Mouse (Mus musculus) neural tube, embryonic 14.5 days (tissue): ENCODE data around the gene Agap1. TPM values are rescaled to one million over a fixed set of nuclear protein-coding genes. Genes with fewer than 3 reads are reported as not detected.

Source experiments
- ATAC-seq: fragments of 200-750 bp; cut with Nextera tagmentation; 2 replicates; pipeline ENCODE4 v1.8.0; 2017; ENCODE audit warnings: low read depth, mild to moderate bottlenecking, moderate TSS enrichment, moderate library complexity
- H3K27ac ChIP-seq: fragments of 300-500 bp; sonication (generic); 2 replicates; pipeline ENCODE4 v1.5.1; 2014; ENCODE audit warnings: low read depth, mild to moderate bottlenecking, control low read depth, low read length, moderate library complexity, mixed read lengths
- H3K27me3 ChIP-seq: fragments of 300-500 bp; sonication (generic); 2 replicates; pipeline ENCODE4 v1.6.1; 2014; ENCODE audit warnings: low read length; ENCODE audit not compliant: control insufficient read depth, insufficient read depth
- H3K36me3 ChIP-seq: fragments of 300-500 bp; sonication (generic); 2 replicates; pipeline ENCODE4 v1.6.1; 2014; ENCODE audit warnings: low read length, mixed read lengths; ENCODE audit not compliant: control insufficient read depth, insufficient read depth
- H3K4me1 ChIP-seq: fragments of 300-500 bp; sonication (generic); 2 replicates; pipeline ENCODE4 v1.6.1; 2014; ENCODE audit warnings: low read length; ENCODE audit not compliant: control insufficient read depth, insufficient read depth
- H3K4me2 ChIP-seq: fragments of 300-500 bp; sonication (generic); 2 replicates; pipeline ENCODE4 v1.6.1; 2014; ENCODE audit warnings: mild to moderate bottlenecking, low read depth, low read length, control low read depth
- H3K4me3 ChIP-seq: fragments of 300-500 bp; sonication (generic); 2 replicates; pipeline ENCODE4 v1.5.1; 2014; ENCODE audit warnings: low read depth, low read length, control low read depth, mixed read lengths
- H3K9ac ChIP-seq: fragments of 300-500 bp; sonication (generic); replicated peaks from 2 replicates; pipeline ENCODE4 v1.6.1; 2014; ENCODE audit warnings: low read depth, mild to moderate bottlenecking, control low read depth, low read length, mixed read lengths
- H3K9me3 ChIP-seq: fragments of 300-500 bp; sonication (generic); 2 replicates; pipeline ENCODE4 v1.6.1; 2016; ENCODE audit warnings: low read length; ENCODE audit not compliant: control insufficient read depth
- WGBS: fragments of 180-500 bp; shearing (Covaris S2); extraction: QIAGEN DNeasy Blood & Tissue Kit; methylation state at CpG from one replicate; pipeline ENCODE4 v1.1.7; 2014; 5-methylcytosine and 5-hydroxymethylcytosine counted together
- polyA plus RNA-seq: library from polyadenylated mRNA; unstranded; fragments of >200 nt; fragmentation: Nextera tagmentation; extraction: Ambion mirVana; gene quantifications from 2 replicates; pipeline ENCODE4 v1.2.1, GENCODE M21; 2014

The Agap1 gene
- polyA plus RNA-seq, 1 experiment from 2014 or later: 76.4 TPM

- no peaks in the 10 kb centered on the region for H3K36me3 ChIP-seq
- WGBS: 9% methylated on average over 9 of the region's 9 CpGs
- H3K9me3 ChIP-seq: no peaks in the 10 kb centered on the region
- H3K4me3 ChIP-seq: peak overlapping the region; percentile 54; the same call in 1 of the 2 replicates
- H3K4me1 ChIP-seq: peaks cover 38% of the 10 kb centered on the region
- ATAC-seq: no peak
- no peak overlapping the region for H3K9ac ChIP-seq
- H3K4me2 ChIP-seq: peak overlapping the region; percentile 78
- peaks cover 11% of the 10 kb centered on the region for H3K27me3 ChIP-seq
- no peak overlapping the region for H3K27ac ChIP-seq
Measured at GRCm38 (mm10) chr1:89926583-89927060, 472.0 kb downstream of the Agap1 start.

DNA sequence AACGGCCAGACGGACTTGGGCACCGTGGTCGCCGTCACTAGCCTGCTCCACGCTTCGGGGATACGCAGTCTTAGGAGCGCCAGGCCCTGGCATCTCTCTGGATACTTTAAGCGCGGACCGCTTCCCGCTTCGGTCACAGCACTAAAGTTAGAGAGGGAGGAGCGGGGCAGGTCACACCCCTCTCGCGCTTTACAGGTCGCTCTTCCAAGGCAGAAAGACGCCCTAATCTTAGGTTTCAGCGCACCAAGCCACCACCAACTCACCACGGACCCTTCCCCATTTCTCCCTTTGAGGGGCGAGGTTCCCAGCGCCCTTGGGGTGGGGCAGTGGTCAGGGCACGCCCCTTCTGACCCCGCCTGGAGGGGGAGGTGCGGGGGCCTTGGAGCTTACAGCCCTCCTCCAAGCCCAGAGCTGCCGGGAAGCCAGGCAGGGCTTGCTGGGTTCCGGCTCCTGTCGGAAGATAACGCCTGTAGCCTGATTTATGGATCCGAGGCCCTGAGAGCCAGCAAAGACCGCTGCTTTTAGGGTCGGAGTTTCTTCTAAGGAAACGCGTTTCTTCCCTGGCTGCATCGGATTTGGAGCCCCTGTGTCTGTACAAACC, 472.6 kb downstream of the Agap1 start:
- ATAC-seq: no peak
- Histone ChIP-seq H3K9ac (peak overlapping the region; percentile 39; the same call in 1 of the 2 replicates), H3K4me2 (peak overlapping the region; percentile 78), H3K27me3 (peaks cover 11% of the 10 kb centered on the region), H3K27ac (no peak overlapping the region), H3K4me3 (peak overlapping the region; percentile 54), H3K4me1 (peaks cover 36% of the 10 kb centered on the region), H3K9me3 (no peaks in the 10 kb centered on the region), H3K36me3 (no peaks in the 10 kb centered on the region)
- 2% methylated on average over 36 of the region's 36 CpGs for WGBS

DNA sequence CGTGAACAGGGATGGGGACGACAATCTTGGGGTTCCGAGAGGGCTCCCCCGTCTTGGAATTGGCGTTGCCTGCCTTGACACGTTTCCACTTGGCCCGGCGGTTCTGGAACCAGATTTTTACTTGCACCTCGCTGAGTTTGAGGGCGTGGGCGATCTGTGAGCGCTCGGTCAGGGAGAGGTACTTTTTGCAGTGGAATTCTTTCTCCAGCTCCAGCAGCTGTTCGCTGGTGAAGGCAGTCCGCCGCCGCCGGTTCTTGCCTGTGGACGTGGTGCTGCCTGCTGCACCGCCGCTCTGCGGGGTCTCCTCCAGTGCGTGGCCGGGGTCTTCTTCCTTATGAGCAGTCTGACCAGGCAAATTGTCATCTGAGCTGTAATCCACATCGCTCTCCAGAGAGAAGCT, 474.1 kb downstream of the Agap1 start:
- Histone ChIP-seq H3K4me1 (peaks cover 25% of the 10 kb centered on the region), H3K27me3 (peaks cover 11% of the 10 kb centered on the region), H3K36me3 (no peaks in the 10 kb centered on the region), H3K4me3 (peak overlapping the region; percentile 54), H3K4me2 (peak overlapping the region; percentile 78), H3K9ac (peak overlapping the region; percentile 61; the same call in 1 of the 2 replicates), H3K27ac (peak overlapping the region; percentile 2; the same call in 1 of the 2 replicates), H3K9me3 (no peaks in the 10 kb centered on the region)
- 9% methylated on average over 25 of the region's 25 CpGs for WGBS
- no peak for ATAC-seq

GRCm38 (mm10) chr1:89929181-89929580, 474.6 kb downstream of the Agap1 start:
- H3K4me3 ChIP-seq: peak overlapping the region; percentile 54
- WGBS: 2% methylated on average over 6 of the region's 6 CpGs
- no peaks in the 10 kb centered on the region for H3K36me3 ChIP-seq
- H3K4me1 ChIP-seq: peaks cover 29% of the 10 kb centered on the region
- no peak for ATAC-seq
- H3K27ac ChIP-seq: peak overlapping the region; percentile 2; the same call in 1 of the 2 replicates
- peak overlapping the region; percentile 61 for H3K9ac ChIP-seq
- peak overlapping the region; percentile 78 for H3K4me2 ChIP-seq
- H3K27me3 ChIP-seq: peaks cover 15% of the 10 kb centered on the region
- no peaks in the 10 kb centered on the region for H3K9me3 ChIP-seq

GRCm38 (mm10) chr1:89929721-89930505, 475.3 kb downstream of the Agap1 start:
- ATAC-seq: 0 out of 2 replicates have a peak, but pooled peaks have one; percentile 4
- 1% methylated on average over 55 of the region's 55 CpGs for WGBS
- Histone ChIP-seq H3K9ac (peak overlapping the region; percentile 61), H3K27ac (peak overlapping the region; percentile 16), H3K4me2 (peak overlapping the region; percentile 78), H3K36me3 (no peaks in the 10 kb centered on the region), H3K4me1 (peaks cover 25% of the 10 kb centered on the region), H3K27me3 (peaks cover 16% of the 10 kb centered on the region), H3K4me3 (peak overlapping the region; percentile 54), H3K9me3 (no peaks in the 10 kb centered on the region)

DNA sequence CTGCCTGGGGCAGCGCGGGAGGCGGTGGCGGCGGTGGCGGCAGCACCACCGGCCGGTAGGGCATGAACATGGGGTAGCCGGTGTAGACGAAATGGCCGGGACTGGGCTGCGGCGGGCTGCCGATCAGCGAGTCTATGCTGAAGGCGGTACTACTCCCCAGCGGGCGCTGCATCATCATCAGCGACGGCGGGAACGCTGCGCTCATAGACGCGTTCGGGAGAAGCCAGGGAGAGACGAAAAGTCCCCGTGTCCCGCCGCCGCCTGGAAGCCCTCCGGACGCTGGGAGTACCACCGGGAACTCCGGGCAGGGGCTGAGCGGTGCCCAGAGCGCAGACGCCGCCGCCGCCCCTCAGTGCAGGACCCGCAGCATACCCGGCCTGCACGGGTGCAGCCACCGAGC, 475.9 kb downstream of the Agap1 start:
- Histone ChIP-seq H3K4me1 (peaks cover 22% of the 10 kb centered on the region), H3K27ac (peak overlapping the region; percentile 16), H3K36me3 (no peaks in the 10 kb centered on the region), H3K4me3 (peak overlapping the region; percentile 54), H3K9ac (peak overlapping the region; percentile 61), H3K9me3 (no peaks in the 10 kb centered on the region), H3K4me2 (peak overlapping the region; percentile 78), H3K27me3 (peaks cover 21% of the 10 kb centered on the region)
- ATAC-seq: peak; percentile 8; the same call in 1 of the 2 replicates
- WGBS: under 1% methylated on average over 43 of the region's 45 CpGs

DNA sequence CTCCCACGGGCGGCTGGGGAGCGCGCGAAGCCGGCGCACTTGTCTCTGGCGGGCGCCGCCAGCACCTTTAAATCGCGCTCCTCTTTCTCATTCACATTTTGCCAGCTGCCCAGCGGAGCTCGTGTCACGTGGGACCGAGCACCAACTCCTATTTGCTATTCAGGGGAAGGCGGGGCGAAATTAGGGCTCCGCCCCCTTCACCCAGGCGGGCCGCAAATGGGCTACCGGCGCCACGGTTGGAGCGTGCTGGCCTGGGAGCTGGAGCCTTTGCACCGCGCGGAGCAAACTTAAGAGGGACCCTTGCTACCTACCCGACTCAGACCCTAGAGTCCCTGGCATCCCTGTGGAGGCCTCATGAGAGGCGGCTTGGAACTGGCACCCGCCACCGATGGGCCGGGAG, 476.5 kb downstream of the Agap1 start, which contains the start of gene Gbx2:
Gbx2 (minus strand) TSS at position 60 of the 400 bp plus-strand sequence.
- ATAC-seq: peak; percentile 81
- under 1% methylated on average over 27 of the region's 33 CpGs for WGBS
- Histone ChIP-seq H3K27ac (peak within 1 kb of the TSS; percentile 16), H3K36me3 (no peaks in the 10 kb centered on the region), H3K9me3 (no peaks in the 10 kb centered on the region), H3K4me2 (peak within 1 kb of the TSS; percentile 78), H3K27me3 (peaks cover 19% of the 10 kb centered on the region), H3K4me1 (peaks cover 18% of the 10 kb centered on the region), H3K9ac (peak within 1 kb of the TSS; percentile 61), H3K4me3 (peak within 1 kb of the TSS; percentile 54)

DNA sequence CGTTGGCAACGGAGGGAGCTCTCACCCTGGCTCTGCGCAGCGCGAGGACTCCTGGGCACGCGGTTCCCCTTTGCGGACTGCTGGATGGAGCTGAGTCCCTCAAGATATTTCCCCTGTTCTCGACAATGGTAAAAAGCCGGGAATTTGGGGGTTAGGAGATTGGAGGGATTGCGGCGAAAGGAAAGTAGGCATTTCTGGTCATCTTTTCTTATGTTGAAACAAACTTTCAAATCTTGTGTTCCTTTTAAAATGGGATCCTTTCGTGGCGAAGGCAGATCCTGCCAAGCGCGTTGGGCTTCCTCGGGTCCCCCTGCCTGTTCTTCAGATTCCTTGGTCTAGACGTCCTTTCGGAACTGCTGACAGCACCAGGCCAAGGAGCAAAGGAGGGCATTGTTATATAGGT, 477.4 kb downstream of the Agap1 start:
- 3% methylated on average over 19 of the region's 19 CpGs for WGBS
- peak overlapping the region; percentile 78 for H3K4me2 ChIP-seq
- 0 out of 2 replicates have a peak overlapping the region, but pooled peaks have one; percentile 49 for H3K27ac ChIP-seq
- ATAC-seq: no peak
- H3K36me3 ChIP-seq: no peaks in the 10 kb centered on the region
- peaks cover 16% of the 10 kb centered on the region for H3K27me3 ChIP-seq
- no peaks in the 10 kb centered on the region for H3K9me3 ChIP-seq
- H3K4me1 ChIP-seq: peaks cover 15% of the 10 kb centered on the region
- no peak overlapping the region for H3K9ac ChIP-seq
- H3K4me3 ChIP-seq: peak overlapping the region; percentile 54; the same call in 1 of the 2 replicates
